Mouse (Mus musculus): ENCODE measurements around the gene Gcnt1. TPM values are rescaled to one million over a fixed set of nuclear protein-coding genes. Genes with fewer than 3 reads are reported as not detected.

The Gcnt1 gene
- polyA plus RNA-seq, 1 experiment from 2014 or later = 1.1 TPM

GRCm38 (mm10) chr19:17355361-17355760 is 17.3 kb downstream of the Gcnt1 start:
- H3K4me1 ChIP-seq (replicated peaks; ENCODE audit: control insufficient read depth, insufficient read depth, low read length) = no peaks in the 10 kb centered on the region
- ATAC-seq = no peak
- 0 out of 2 replicates have a peak, but pooled peaks cover 8% of the 10 kb centered on the region for H3K27me3 ChIP-seq (replicated peaks; ENCODE audit: control insufficient read depth, insufficient read depth, low read length)
- no peaks in the 10 kb centered on the region for H3K9me3 ChIP-seq (ENCODE audit: control insufficient read depth)
- H3K4me2 ChIP-seq (replicated peaks; ENCODE audit: low read depth) = peak overlapping the region; percentile 79
- no peaks in the 10 kb centered on the region for H3K36me3 ChIP-seq (ENCODE audit: control insufficient read depth, insufficient read depth)
- no peak overlapping the region for H3K9ac ChIP-seq (ENCODE audit: low read depth, low read length)
- WGBS = 42% methylated on average over 4 of the region's 4 CpGs
- TF ChIP-seq CTCF (IDR thresholded peaks at IDR 0.05; ENCODE audit: low read depth) = no peak
- H3K27ac ChIP-seq (ENCODE audit: low read depth, low read length) = no peak overlapping the region
- H3K4me3 ChIP-seq (ENCODE audit: low read depth, low read length) = 0 out of 2 replicates have a peak overlapping the region, but pooled peaks have one; percentile 45

- no peak for TF ChIP-seq CTCF (IDR thresholded peaks at IDR 0.05; ENCODE audit: low read depth)
- WGBS = 44% methylated on average over 4 of the region's 4 CpGs
- no peaks in the 10 kb centered on the region for H3K4me1 ChIP-seq (replicated peaks; ENCODE audit: control insufficient read depth, insufficient read depth, low read length)
- 0 out of 2 replicates have a peak, but pooled peaks cover 8% of the 10 kb centered on the region for H3K27me3 ChIP-seq (replicated peaks; ENCODE audit: control insufficient read depth, insufficient read depth, low read length)
- no peak overlapping the region for H3K9ac ChIP-seq (ENCODE audit: low read depth, low read length)
- ATAC-seq = no peak
- no peak overlapping the region for H3K4me2 ChIP-seq (replicated peaks; ENCODE audit: low read depth)
- H3K4me3 ChIP-seq (ENCODE audit: low read depth, low read length) = no peak overlapping the region
- no peaks in the 10 kb centered on the region for H3K36me3 ChIP-seq (ENCODE audit: control insufficient read depth, insufficient read depth)
- H3K9me3 ChIP-seq (ENCODE audit: control insufficient read depth) = no peaks in the 10 kb centered on the region
- no peak overlapping the region for H3K27ac ChIP-seq (ENCODE audit: low read depth, low read length)
Measured at GRCm38 (mm10) chr19:17354797-17355196, 17.8 kb downstream of the Gcnt1 start.

DNA sequence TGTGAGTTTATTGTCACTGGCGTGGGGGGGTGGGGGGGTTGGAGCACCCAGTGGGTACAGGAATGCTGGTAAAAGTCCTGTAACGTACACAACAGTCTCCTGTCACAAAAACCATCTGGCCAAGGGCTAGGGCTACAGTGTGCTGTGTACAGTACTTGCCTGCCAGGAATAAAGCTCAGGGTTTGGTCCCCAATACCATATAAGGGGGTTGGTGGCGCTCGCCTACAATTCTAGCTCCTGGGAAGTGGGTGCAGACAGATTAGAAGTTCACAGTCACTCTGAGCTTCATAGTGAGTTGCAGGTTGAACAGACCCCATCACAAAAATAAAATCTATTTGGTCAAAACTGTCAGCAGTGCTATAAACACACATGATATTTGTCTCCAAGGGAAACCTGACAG is 18.3 kb downstream of the Gcnt1 start:
- ATAC-seq = no peak
- no peak overlapping the region for H3K27ac ChIP-seq (ENCODE audit: low read depth, low read length)
- no peaks in the 10 kb centered on the region for H3K36me3 ChIP-seq (ENCODE audit: control insufficient read depth, insufficient read depth)
- no peak overlapping the region for H3K4me3 ChIP-seq (ENCODE audit: low read depth, low read length)
- H3K9me3 ChIP-seq (ENCODE audit: control insufficient read depth) = no peaks in the 10 kb centered on the region
- 0 out of 2 replicates have a peak, but pooled peaks cover 8% of the 10 kb centered on the region for H3K27me3 ChIP-seq (replicated peaks; ENCODE audit: control insufficient read depth, insufficient read depth, low read length)
- WGBS = 58% methylated on average over 4 of the region's 4 CpGs
- no peak overlapping the region for H3K4me2 ChIP-seq (replicated peaks; ENCODE audit: low read depth)
- H3K4me1 ChIP-seq (replicated peaks; ENCODE audit: control insufficient read depth, insufficient read depth, low read length) = no peaks in the 10 kb centered on the region
- TF ChIP-seq CTCF (IDR thresholded peaks at IDR 0.05; ENCODE audit: low read depth) = no peak
- no peak overlapping the region for H3K9ac ChIP-seq (ENCODE audit: low read depth, low read length)

DNA sequence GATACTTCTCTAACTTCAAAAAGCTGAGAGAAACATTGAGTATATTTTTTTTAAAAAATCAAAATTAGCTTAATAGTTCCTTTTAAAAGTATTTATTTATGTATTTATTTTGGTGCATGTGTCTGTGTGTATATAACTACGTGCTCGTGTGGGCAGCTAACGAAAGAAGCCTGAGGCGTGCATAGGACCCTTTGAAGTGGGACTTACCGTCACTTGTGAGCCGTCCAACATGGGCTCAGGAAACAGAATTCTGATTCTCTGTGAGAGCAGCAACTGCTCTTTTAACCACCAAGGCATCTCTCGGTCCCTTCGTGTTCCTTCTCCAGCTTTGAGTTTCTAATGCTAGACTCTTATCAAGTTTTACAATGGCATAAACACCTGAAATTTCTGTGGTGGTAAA is 18.9 kb downstream of the Gcnt1 start:
- no peak overlapping the region for H3K9ac ChIP-seq (ENCODE audit: low read depth, low read length)
- no peaks in the 10 kb centered on the region for H3K4me1 ChIP-seq (replicated peaks; ENCODE audit: control insufficient read depth, insufficient read depth, low read length)
- no peaks in the 10 kb centered on the region for H3K36me3 ChIP-seq (ENCODE audit: control insufficient read depth, insufficient read depth)
- H3K4me2 ChIP-seq (replicated peaks; ENCODE audit: low read depth) = no peak overlapping the region
- H3K4me3 ChIP-seq (ENCODE audit: low read depth, low read length) = no peak overlapping the region
- TF ChIP-seq CTCF (IDR thresholded peaks at IDR 0.05; ENCODE audit: low read depth) = no peak
- H3K27me3 ChIP-seq (replicated peaks; ENCODE audit: control insufficient read depth, insufficient read depth, low read length) = 0 out of 2 replicates have a peak, but pooled peaks cover 8% of the 10 kb centered on the region
- H3K27ac ChIP-seq (ENCODE audit: low read depth, low read length) = no peak overlapping the region
- no peak for ATAC-seq
- H3K9me3 ChIP-seq (ENCODE audit: control insufficient read depth) = no peaks in the 10 kb centered on the region
- WGBS = 89% methylated on average over 8 of the region's 8 CpGs

DNA sequence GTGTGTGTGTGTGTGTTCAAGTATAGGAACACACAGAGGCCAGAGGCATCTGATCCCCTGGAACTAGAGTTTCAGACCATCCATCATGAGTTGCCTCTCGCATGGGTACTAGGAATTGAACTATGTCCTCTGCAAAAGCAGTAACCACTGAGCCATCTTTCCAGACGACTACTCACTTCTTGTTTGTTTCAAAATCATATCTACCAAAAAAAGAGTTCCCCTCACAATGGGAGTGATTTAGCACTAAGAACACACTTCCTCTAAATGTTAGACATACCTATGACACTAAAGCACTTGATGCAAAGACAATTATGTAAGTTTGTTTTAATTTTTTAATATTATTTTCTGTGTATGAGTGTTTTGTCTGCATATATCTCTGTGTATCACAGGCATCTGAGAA is 24.8 kb downstream of the Gcnt1 start:
- no peak for ATAC-seq
- no peaks in the 10 kb centered on the region for H3K36me3 ChIP-seq (ENCODE audit: control insufficient read depth, insufficient read depth)

DNA sequence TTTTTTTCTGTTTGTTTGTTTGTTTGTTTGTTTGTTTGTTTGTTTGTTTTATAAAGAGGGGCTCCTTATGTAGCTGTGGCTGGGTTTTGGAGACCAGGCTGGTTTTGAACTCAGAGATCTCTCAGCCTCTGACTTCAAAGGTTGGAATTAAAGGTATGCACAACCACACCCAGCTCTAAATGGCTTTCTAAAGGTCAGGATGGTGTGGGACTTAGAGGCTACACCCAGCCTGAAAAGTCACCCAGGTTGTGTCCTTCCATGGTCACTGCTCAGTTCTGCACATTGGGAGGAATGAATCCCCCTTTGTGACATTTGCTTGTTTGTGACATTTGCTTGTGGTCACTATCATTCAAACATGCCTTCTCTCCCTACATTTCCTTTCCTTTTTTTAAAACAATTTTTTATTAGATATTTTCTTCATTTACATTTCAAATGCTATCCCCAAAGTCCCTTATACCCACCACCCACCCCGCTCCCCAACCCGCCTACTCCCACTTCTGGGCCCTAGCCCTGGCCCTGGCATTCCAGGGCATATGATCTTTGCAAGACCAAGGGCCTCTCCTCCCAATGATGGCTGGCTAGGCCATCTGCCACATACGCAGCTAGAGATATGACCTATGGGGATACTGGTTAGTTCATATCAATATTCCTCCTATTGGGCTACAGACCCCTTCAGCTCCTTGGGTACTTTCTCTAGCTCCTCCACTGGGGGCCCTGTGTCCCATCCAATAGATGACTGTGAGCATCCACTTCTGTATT is 25.7 kb downstream of the Gcnt1 start:
- no peak for TF ChIP-seq CTCF (IDR thresholded peaks at IDR 0.05; ENCODE audit: low read depth)
- no peak for ATAC-seq

More for the DNA sequence above, 24.8 kb downstream of the Gcnt1 start:
- H3K27ac ChIP-seq (ENCODE audit: low read depth, low read length) = no peak overlapping the region
- 82% methylated on average over 2 of the region's 2 CpGs for WGBS
- no peaks in the 10 kb centered on the region for H3K4me1 ChIP-seq (replicated peaks; ENCODE audit: control insufficient read depth, insufficient read depth, low read length)
- no peak overlapping the region for H3K4me3 ChIP-seq (ENCODE audit: low read depth, low read length)
- H3K9me3 ChIP-seq (ENCODE audit: control insufficient read depth) = no peaks in the 10 kb centered on the region
- no peak overlapping the region for H3K4me2 ChIP-seq (replicated peaks; ENCODE audit: low read depth)
- H3K9ac ChIP-seq (ENCODE audit: low read depth, low read length) = no peak overlapping the region
- no peak for TF ChIP-seq CTCF (IDR thresholded peaks at IDR 0.05; ENCODE audit: low read depth)
- H3K27me3 ChIP-seq (replicated peaks; ENCODE audit: control insufficient read depth, insufficient read depth, low read length) = no peaks in the 10 kb centered on the region

More for the DNA sequence above, 25.7 kb downstream of the Gcnt1 start:
- WGBS = 95% methylated on average over 3 of the region's 3 CpGs
- no peak overlapping the region for H3K27ac ChIP-seq (ENCODE audit: low read depth, low read length)
- H3K9me3 ChIP-seq (ENCODE audit: control insufficient read depth) = no peaks in the 10 kb centered on the region
- no peaks in the 10 kb centered on the region for H3K27me3 ChIP-seq (replicated peaks; ENCODE audit: control insufficient read depth, insufficient read depth, low read length)
- H3K4me1 ChIP-seq (replicated peaks; ENCODE audit: control insufficient read depth, insufficient read depth, low read length) = no peaks in the 10 kb centered on the region
- H3K9ac ChIP-seq (ENCODE audit: low read depth, low read length) = no peak overlapping the region
- H3K4me3 ChIP-seq (ENCODE audit: low read depth, low read length) = no peak overlapping the region
- H3K36me3 ChIP-seq (ENCODE audit: control insufficient read depth, insufficient read depth) = no peaks in the 10 kb centered on the region
- no peak overlapping the region for H3K4me2 ChIP-seq (replicated peaks; ENCODE audit: low read depth)

Data from intestine, postnatal 0 days (tissue).